Mouse (Mus musculus) gonadal fat pad, adult 2 months (tissue): Measurements from ENCODE around the gene Scfd2. TPM values are rescaled to one million over a fixed set of nuclear protein-coding genes. Genes with fewer than 3 reads are reported as not detected.

Experiments
- DNase-seq: peaks from one replicate; pipeline ENCODE4 v3.0.0-alpha.2; 2012; ENCODE audit warnings: low read depth
- polyA plus RNA-seq: library from polyadenylated mRNA; depleted of rRNA; stranded (reverse); fragments of >200 nt; gene quantifications from 2 replicates; pipeline ENCODE4 v1.2.3, GENCODE M21; 2012

Gene Scfd2
- polyA plus RNA-seq, 1 experiment = 20.2 TPM

DNA sequence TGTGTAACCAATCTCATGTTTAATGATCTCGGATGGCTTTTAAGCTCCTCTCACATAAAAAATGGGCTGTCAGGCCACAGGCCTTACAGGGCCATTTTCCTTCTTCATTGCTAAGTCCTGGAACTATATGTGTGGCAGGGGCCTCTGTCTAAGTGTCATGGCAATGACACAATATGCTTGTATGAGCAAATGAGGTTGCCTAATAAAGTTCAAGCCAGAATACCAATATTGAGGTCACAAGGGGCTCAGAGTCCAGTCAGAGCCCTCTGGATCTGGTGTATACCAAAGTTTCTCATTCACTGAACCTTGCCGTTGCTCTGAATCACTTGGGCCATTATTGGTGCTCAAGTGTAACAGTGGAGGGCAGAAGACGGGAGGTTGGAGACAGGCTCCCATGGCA, 288.9 kb downstream of the Scfd2 start:
- DNase-seq = no peak

DNA sequence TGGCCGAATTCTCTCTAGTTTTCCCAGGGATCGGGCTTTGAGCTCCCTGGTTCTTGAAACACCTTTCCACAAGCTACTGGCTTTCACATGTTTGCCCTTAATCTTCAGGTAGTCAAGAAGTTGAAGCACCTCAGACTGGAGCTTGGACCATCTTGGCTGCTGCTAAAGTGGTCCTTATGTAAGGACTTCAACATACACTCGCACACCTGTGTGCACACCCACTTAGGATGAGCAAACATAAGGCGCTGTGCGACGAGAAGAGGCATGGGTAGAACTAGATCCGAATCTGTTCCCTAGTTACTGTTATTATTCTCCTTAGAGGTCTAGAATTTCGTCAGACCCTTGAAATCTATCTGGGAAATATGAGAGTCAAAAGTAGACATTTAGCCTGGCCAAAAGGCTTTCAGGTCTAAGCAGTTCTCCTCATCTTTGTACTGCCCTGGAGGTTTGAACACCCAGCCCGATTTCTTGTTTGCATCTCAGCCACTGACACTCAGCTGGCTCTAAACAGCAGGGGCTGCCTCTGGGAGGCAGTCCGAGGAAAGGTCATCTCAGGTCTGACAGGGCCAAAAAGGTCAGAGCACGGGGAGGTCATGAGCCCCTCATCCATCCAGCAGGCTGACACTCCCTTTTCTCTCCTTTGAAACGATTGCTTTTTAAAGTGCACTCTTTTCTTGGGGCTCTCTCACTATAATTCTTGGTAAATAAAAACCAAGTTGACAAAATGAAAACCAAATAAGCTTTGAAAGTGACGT, 290.5 kb downstream of the Scfd2 start:
- DNase-seq = no peak

DNA sequence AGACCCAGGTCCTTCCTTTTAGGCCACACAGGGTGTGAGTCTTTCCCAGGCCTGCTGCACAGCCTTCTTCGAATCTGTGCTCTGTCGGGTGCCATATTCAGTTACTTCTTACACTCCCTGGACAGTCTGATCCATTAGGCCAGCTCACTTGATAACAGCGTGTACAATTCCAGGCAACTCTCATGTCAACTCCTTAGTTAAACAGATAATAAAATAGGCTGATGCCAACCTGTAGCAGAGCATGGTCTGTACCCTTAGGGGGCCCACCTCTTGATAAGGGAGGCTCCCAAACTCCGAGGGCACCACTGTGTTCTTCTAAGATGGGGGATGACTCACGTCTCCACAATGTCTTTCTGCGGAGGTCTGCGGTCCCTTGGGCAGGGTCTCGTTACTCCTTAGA, 291.3 kb downstream of the Scfd2 start:
- DNase-seq = no peak

GRCm38 (mm10) chr5:74239369-74239768, 292.2 kb downstream of the Scfd2 start:
- no peak for DNase-seq

- DNase-seq = no peak
Observed at GRCm38 (mm10) chr5:74233808-74234207, 297.8 kb downstream of the Scfd2 start.

- no peak for DNase-seq
Observed at GRCm38 (mm10) chr5:74230525-74230924, 301.0 kb downstream of the Scfd2 start.

DNA sequence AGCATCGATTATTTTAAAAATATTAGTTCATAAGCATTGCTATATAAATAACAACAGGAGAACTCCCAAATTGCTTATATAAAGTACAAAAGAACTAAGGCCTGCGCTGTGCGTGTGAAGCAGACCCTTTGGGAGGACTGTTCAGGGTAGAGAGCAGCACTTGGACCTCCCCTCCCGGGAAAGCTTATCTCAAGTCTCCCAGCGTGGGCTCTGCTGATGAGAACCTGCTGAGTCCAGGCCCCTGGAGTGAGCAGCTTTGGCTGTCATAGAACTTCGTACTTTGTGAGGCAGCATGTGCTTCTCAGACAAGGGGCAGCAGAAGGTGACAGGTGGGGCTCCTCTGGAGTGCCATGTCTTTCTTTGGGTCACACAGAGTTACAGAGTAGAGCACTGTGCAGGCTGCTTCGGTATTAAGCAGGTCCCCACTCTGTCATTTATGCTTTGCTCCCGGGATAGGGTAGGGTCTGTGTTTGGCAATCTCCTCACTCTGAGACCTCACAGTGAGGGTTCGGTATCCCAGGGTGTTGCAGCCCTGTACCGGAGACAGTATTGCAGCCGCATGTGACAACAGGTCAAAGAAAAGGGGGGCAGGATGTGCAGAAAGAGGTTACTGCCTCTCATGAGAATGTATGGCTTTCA, 301.7 kb downstream of the Scfd2 start:
- DNase-seq = no peak

DNA sequence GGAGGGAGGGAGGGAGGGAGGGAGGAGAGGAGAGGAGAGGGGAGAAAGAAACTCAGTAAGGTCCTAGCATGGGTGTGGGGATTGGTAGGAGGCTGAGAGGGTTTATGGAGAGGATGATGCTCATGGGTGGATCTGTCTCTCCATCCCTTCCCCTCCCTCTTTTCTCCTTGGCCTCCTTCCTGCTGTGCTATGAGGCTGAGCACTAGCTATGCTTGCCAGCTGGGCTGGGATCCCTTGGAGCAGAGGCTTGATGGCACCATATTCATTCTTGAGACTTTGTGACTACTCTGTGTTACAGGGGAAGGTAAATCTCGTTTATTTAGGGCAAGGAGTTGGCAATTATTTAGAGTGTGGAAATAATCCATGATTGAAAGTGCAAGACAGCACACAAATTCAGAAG, 302.6 kb downstream of the Scfd2 start:
- no peak for DNase-seq

- no peak for DNase-seq
Observed at GRCm38 (mm10) chr5:74227352-74227751, 304.2 kb downstream of the Scfd2 start.

DNA sequence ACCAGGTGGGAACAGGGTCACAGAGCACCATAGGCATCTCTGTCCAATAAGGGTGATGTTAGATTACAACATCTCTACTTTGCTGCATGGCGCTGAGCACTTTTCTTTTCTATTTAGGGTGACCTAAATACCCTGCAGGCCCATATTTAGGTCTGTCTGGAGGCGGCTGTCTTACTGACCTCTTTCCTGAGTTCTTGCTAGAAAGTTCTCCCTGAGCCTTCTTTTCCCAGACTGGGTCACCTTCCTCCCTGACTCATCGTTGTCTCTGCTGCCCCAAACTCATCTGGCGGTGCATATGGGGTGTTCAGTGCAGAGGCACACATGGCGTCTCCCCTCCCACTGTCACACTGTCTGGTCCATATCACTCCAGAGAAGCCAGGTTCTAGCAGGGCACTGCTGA, 305.4 kb downstream of the Scfd2 start:
- no peak for DNase-seq

DNA sequence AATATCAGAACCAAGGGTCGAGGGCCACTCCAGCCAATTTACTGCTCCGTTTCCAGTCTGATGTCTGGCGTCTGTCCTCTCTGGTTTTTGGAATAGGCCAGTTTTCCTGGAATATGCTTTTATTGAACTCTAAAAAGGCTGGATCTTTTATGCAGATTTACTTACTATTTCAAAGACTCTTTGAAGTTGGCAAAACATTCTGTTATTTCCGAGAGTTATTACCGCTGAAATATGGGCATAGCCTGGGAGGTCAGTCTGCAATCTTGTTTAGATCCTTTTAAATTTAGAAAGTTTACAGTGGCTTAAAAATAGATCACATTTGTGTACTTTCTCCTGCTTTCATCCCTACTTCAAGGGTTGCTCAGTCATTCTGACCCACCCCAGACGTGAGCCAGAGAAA, 307.1 kb downstream of the Scfd2 start:
- no peak for DNase-seq

DNA sequence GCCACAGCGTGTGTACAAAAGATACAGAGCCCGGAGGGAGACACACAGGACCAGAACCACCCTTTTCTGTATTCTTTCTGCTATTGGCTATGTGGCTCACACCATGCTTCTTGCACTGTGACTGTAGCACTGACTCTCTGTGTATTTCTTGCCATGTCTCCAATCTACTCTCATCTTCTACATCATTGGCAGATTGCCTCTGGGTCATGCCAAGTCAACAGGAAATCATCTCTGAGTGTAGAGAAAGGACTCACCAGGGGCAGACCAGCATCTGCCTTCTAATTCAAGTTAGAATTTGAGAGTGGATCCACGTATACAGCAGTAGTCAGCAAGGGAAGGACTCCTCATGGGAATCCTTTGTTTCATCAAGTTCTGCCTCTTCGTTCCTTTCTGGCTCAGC, 308.9 kb downstream of the Scfd2 start:
- no peak for DNase-seq

GRCm38 (mm10) chr5:74218524-74218923, 313.0 kb downstream of the Scfd2 start:
- DNase-seq = no peak

- no peak for DNase-seq
Observed at GRCm38 (mm10) chr5:74215125-74215524, 316.4 kb downstream of the Scfd2 start.

- no peak for DNase-seq
Observed at GRCm38 (mm10) chr5:74214501-74215110, 317.0 kb downstream of the Scfd2 start.

DNA sequence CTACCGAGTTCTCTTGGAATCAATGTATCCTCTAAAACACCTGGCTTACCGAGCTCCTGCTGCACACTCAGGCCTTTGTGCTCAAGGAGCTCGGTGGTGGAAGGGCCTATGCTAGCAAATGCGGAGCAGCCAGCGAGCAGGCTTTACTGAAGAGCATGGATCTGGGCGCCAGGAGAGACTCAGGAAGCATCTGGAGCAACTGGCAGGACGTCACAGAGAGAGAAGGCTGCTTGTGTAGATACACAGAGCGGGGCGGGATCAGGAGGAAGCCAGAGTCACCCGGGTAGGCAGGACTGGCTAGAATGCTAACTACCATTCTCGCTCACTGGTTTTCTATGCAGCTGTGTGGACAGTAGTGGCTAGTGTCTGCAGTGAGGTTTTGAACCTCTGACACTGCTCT, 320.2 kb downstream of the Scfd2 start:
- DNase-seq = no peak

GRCm38 (mm10) chr5:74209640-74210039, 321.9 kb downstream of the Scfd2 start:
- DNase-seq = no peak

GRCm38 (mm10) chr5:74208438-74208837, 323.1 kb downstream of the Scfd2 start:
- no peak for DNase-seq

DNA sequence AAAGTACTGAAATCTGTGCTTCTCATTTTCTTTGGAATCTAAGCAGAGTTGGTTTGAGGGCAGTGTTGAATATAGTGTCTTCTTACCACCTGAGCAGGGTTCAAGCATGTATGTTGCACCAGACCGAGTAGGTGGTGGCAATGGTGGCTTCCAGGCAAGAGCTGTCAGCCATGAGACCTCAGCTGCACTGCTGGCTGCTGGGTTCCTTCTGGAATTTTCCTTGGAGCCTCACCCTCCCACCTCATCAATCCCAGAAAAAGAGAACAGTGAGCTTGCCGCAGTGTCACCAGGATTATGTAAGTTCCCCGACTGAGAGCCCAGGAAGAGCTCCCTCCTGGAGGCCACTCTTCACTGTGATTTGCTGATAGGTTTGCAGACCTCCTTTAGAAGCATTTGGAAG, 324.4 kb downstream of the Scfd2 start:
- no peak for DNase-seq

DNA sequence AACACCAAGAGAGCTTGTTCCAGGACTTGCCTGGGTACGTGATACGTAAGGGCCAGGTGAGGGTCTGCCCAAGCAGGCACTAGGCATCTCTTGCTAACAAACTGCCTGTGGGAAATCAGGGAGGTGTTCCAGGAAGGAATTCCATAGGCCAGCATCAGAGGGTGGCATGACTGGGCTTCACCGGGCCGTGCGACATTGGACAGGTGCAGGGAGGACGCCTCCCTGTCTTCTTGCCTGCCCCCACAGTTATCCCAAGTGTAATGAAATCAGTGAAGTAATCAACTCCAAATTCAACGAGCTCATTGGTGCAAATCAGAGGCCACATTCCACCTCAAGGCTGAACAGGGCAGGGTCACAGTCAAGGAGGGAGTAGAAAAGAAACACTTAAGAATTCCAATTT, 324.9 kb downstream of the Scfd2 start:
- no peak for DNase-seq

GRCm38 (mm10) chr5:74206038-74206437, 325.5 kb downstream of the Scfd2 start:
- DNase-seq = no peak

- DNase-seq = no peak
Observed at GRCm38 (mm10) chr5:74205509-74205908, 326.1 kb downstream of the Scfd2 start.

DNA sequence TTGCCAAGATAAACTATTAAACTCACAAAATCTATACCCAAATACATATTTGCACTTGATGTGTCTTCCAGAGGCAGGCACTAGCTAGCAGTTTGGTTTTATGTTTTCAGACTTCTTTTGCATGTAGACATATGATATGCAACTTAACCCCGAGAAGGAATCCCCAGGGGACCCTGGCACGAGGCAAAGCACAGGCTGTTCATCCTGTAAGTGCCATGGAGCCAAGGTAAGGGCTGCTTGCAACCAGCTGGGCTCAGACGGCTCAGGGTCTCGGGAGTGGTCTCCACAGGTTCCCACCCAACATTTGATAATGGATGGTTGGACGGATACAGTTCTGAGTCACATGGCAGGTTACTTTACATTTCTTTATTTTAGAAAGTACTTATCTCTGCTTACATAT, 327.1 kb downstream of the Scfd2 start:
- no peak for DNase-seq
